Mouse (Mus musculus) liver, adult 2 months (tissue): ENCODE measurements around the gene Marveld3. TPM values are rescaled to one million over a fixed set of nuclear protein-coding genes. Genes with fewer than 3 reads are reported as not detected.

Experiments
- DNase-seq: peaks from one replicate; pipeline ENCODE4 v3.0.0-alpha.2; 2011; ENCODE audit warnings: low read depth, low spot score; ENCODE audit errors: extremely low read depth
- H3K27ac ChIP-seq: fragments of 200-500 bp; replicated peaks from 2 replicates; pipeline ENCODE4 v1.5.1; 2012; ENCODE audit warnings: low read depth, mild to moderate bottlenecking, control low read depth, inconsistent platforms, low read length; ENCODE audit not compliant: insufficient read depth
- H3K27me3 ChIP-seq: fragments of 200-500 bp; 2 replicates; pipeline ENCODE4 v1.6.1; 2012; ENCODE audit warnings: mild to moderate bottlenecking, moderate library complexity, low read length, inconsistent platforms; ENCODE audit not compliant: control insufficient read depth, insufficient read depth
- H3K36me3 ChIP-seq: fragments of 200-500 bp; 2 replicates; pipeline ENCODE4 v1.6.1; 2012; ENCODE audit warnings: low read length, inconsistent platforms; ENCODE audit not compliant: control insufficient read depth, insufficient read depth
- H3K4me1 ChIP-seq: fragments of 200-500 bp; 2 replicates; pipeline ENCODE4 v1.6.1; 2011; ENCODE audit warnings: low read length; ENCODE audit not compliant: control insufficient read depth, insufficient read depth
- H3K4me3 ChIP-seq: fragments of 200-500 bp; 2 replicates; pipeline ENCODE4 v1.5.1; 2011; ENCODE audit warnings: low read depth, mild to moderate bottlenecking, control low read depth, low read length, moderate library complexity; ENCODE audit not compliant: insufficient read depth
- H3K79me2 ChIP-seq: fragments of 200-500 bp; 2 replicates; pipeline ENCODE4 v1.6.1; 2012; ENCODE audit warnings: inconsistent platforms, mild to moderate bottlenecking, low read length, moderate library complexity; ENCODE audit not compliant: control insufficient read depth, insufficient read depth
- H3K9ac ChIP-seq: fragments of 200-500 bp; 2 replicates; pipeline ENCODE4 v1.6.1; 2012; ENCODE audit warnings: low read depth, mild to moderate bottlenecking, control low read depth, inconsistent platforms, low read length
- CTCF ChIP-seq: fragments of 200-500 bp; IDR thresholded peaks from 2 replicates; pipeline ENCODE4 v1.5.1; 2011; ENCODE audit warnings: low read depth, low read length, control low read depth
- POLR2A ChIP-seq: fragments of 200-500 bp; IDR thresholded peaks from 2 replicates; pipeline ENCODE4 v1.6.1; 2011; ENCODE audit warnings: low read length, control low read depth; ENCODE audit not compliant: insufficient read depth; ENCODE audit errors: extremely low read depth
- WGBS: fragments of 180-500 bp; shearing (Covaris S2); methylation state at CpG from one replicate; pipeline ENCODE4 v1.1.7; 2018; 5-methylcytosine and 5-hydroxymethylcytosine counted together
- polyA plus RNA-seq: library from polyadenylated mRNA; depleted of rRNA; stranded (reverse); fragments of >200 nt; gene quantifications from 2 replicates; pipeline ENCODE4 v1.2.3, GENCODE M21; 2012
- total RNA-seq: library from RNA; depleted of rRNA; stranded (reverse); fragments of >200 nt; gene quantifications from 2 replicates; pipeline ENCODE4 v1.2.3, GENCODE M21; 2014

The Marveld3 gene
- total and polyA plus RNA-seq, 2 experiments: 0.23 to 0.37 TPM

DNA sequence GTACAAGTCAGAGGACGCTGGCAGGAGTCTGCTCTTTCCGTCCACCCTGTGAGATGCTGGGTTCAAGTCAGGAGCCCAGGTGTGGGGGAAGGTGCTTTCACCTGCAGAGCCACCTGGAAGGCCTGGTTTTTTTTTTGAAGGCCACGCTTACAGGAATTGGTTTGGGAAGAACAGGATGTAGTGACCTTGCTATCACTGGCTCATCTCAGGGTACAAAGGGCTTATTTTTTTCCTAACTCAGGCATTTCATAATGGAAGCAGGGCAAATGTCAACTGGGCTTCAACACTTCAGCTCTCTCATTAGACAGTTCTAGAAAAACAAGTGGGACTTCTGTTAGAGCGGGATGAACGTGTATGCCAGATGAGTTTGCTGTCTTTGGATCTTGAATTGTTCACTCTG, 42.3 kb upstream of the Marveld3 start:
- no peak overlapping the region for H3K9ac ChIP-seq
- WGBS: 33% methylated on average over 5 of the region's 5 CpGs

DNA sequence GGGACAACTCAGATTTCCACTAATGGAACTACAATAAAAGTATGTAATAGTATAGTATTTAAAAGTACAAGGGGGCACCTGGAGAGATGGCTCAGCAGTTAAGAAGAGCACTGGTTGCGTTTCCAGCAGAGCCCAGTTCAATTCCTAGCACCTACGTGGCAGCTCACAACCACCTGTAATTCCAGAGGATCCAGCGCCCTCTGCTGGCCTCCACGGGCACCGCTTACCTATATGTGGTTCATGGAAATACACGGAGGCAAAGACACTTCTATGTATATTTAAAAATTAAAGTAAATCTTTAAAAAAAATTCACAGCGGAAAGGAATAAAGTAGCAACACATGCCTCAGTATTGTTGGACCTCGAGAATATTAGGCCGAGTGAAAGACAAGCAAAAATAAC, 41.0 kb upstream of the Marveld3 start:
- WGBS: 38% methylated on average over 9 of the region's 9 CpGs
- Histone ChIP-seq H3K27me3 (no peaks in the 10 kb centered on the region), H3K79me2 (no peaks in the 10 kb centered on the region), H3K4me3 (no peak overlapping the region), H3K4me1 (peaks cover 4% of the 10 kb centered on the region; the same call in 1 of the 2 replicates), H3K9ac (no peak overlapping the region), H3K27ac (no peak overlapping the region), H3K36me3 (peaks cover 8% of the 10 kb centered on the region; the same call in 1 of the 2 replicates)
- TF ChIP-seq POLR2A: no peak
- TF ChIP-seq CTCF: peak; percentile 87
- peak; percentile 62 for DNase-seq

More for the DNA sequence above, 42.3 kb upstream of the Marveld3 start:
- Histone ChIP-seq H3K27ac (peak overlapping the region; percentile 67), H3K4me1 (peaks cover 4% of the 10 kb centered on the region; the same call in 1 of the 2 replicates), H3K4me3 (no peak overlapping the region), H3K36me3 (no peaks in the 10 kb centered on the region), H3K27me3 (no peaks in the 10 kb centered on the region), H3K79me2 (no peaks in the 10 kb centered on the region)
- TF ChIP-seq POLR2A (no peak), CTCF (no peak)
- DNase-seq: peak; percentile 93

DNA sequence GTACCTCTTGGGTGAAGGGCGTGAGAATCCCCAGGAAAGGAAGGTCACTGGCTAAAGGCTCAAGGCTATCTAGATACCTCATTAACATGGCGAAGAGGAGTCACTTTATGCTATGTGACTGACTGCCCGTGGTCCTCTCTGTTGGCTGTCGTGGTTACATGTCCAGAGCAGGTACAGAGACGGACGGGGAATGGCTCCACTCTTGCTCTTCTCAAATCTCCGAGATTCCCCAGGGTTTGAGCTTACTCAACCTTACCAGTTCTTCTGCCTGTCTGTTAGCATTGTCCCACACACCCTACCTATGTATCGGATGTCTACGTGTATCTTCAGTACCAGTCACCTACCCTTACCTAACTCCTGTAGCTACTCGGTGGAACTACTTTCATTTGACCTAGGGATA, 38.0 kb upstream of the Marveld3 start:
- Histone ChIP-seq H3K9ac (no peak overlapping the region), H3K36me3 (peaks cover 33% of the 10 kb centered on the region), H3K4me3 (no peak overlapping the region), H3K79me2 (no peaks in the 10 kb centered on the region), H3K27me3 (no peaks in the 10 kb centered on the region), H3K4me1 (peaks cover 4% of the 10 kb centered on the region; the same call in 1 of the 2 replicates), H3K27ac (no peak overlapping the region; the same call in 1 of the 2 replicates)
- no peak for TF ChIP-seq CTCF
- no peak for TF ChIP-seq POLR2A
- 28% methylated on average over 10 of the region's 10 CpGs for WGBS
- peak; percentile 98 for DNase-seq

- Histone ChIP-seq H3K27me3 (no peaks in the 10 kb centered on the region), H3K36me3 (peaks cover 47% of the 10 kb centered on the region), H3K4me1 (no peaks in the 10 kb centered on the region), H3K9ac (no peak overlapping the region), H3K79me2 (no peaks in the 10 kb centered on the region), H3K4me3 (no peak overlapping the region), H3K27ac (no peak overlapping the region)
- WGBS: 31% methylated on average over 7 of the region's 7 CpGs
- DNase-seq: peak; percentile 75
- TF ChIP-seq CTCF (no peak), POLR2A (no peak)
Observed at GRCm38 (mm10) chr8:109998066-109998465, 36.1 kb upstream of the Marveld3 start.

GRCm38 (mm10) chr8:109997381-109997780, 35.4 kb upstream of the Marveld3 start:
- DNase-seq: no peak
- H3K4me3 ChIP-seq: no peak overlapping the region
- no peak overlapping the region for H3K9ac ChIP-seq
- H3K27me3 ChIP-seq: no peaks in the 10 kb centered on the region
- peaks cover 54% of the 10 kb centered on the region for H3K36me3 ChIP-seq
- H3K4me1 ChIP-seq: no peaks in the 10 kb centered on the region
- no peak overlapping the region for H3K27ac ChIP-seq
- no peaks in the 10 kb centered on the region for H3K79me2 ChIP-seq
- TF ChIP-seq POLR2A: no peak
- TF ChIP-seq CTCF: peak; percentile 15; the same call in 1 of the 2 replicates
- 51% methylated on average over 9 of the region's 9 CpGs for WGBS

- 0 out of 2 replicates have a peak, but pooled peaks cover 3% of the 10 kb centered on the region for H3K79me2 ChIP-seq
- H3K36me3 ChIP-seq: peaks cover 60% of the 10 kb centered on the region
- TF ChIP-seq CTCF (no peak), POLR2A (no peak)
- H3K27me3 ChIP-seq: no peaks in the 10 kb centered on the region
- H3K4me3 ChIP-seq: peak overlapping the region; percentile 21
- WGBS: 14% methylated on average over 1 of the region's 1 CpGs
- H3K27ac ChIP-seq: peak overlapping the region; percentile 91; the same call in 1 of the 2 replicates
- peak; percentile 73 for DNase-seq
- H3K4me1 ChIP-seq: peaks cover 6% of the 10 kb centered on the region
- H3K9ac ChIP-seq: peak overlapping the region; percentile 33; the same call in 1 of the 2 replicates
Observed at GRCm38 (mm10) chr8:109992951-109993350, 30.9 kb upstream of the Marveld3 start.
